Mouse (Mus musculus) embryonic stem cell, embryonic (primary cell): Measurements from ENCODE around the gene Limch1.

Source experiments
- CTCF ChIA-PET, 4 experiments: fragments of 300-600 bp in 2 of 4; fragments of 350-600 bp in 2 of 4; sonication (Branson Sonifier 250); formaldehyde crosslinking; loops; one replicate each; lab custom pipeline; 2022; ENCODE audit warnings: inconsistent platforms in 2 of 4; lab: Charles Lee
- POLR2A ChIA-PET, 4 experiments: fragments of 300-600 bp in 2 of 4; fragments of 350-600 bp in 2 of 4; sonication (Branson Sonifier 250); formaldehyde crosslinking; loops; one replicate each; lab custom pipeline; 2022; ENCODE audit warnings: antibody characterized with exemption in 4 of 4, inconsistent platforms in 1 of 4; lab: Charles Lee

Limch1 gene

GRCm38 (mm10) chr5:67011043-67011870, 265.6 kb downstream of the Limch1 start:
- CTCF ChIA-PET: interaction anchor here in 3 of 4 experiments (0.6 to 1.6 kb wide), 5 partner anchors 15 to 315 kb away, joined by 3 to 5 read pairs (median 3); no protein-coding TSS in a partner anchor
- POLR2A ChIA-PET: interaction anchor here in 2 of 4 experiments (0.6 kb wide), 3 partner anchors 144 to 1875 kb away, joined by 3 to 4 read pairs (median 3); no protein-coding TSS in a partner anchor

GRCm38 (mm10) chr5:67011985-67012384, 266.4 kb downstream of the Limch1 start:
- CTCF ChIA-PET: interaction anchor here in 3 of 4 experiments (0.6 to 1.6 kb wide), 4 partner anchors 20 to 315 kb away, joined by 3 to 5 read pairs (median 4); no protein-coding TSS in a partner anchor
- POLR2A ChIA-PET: interaction anchor here in 2 of 4 experiments (0.6 kb wide), 2 partner anchors 16 to 144 kb away, joined by 3 to 4 read pairs; no protein-coding TSS in a partner anchor

- POLR2A ChIA-PET: interaction anchor here in 1 of 4 experiments (1.0 kb wide), 1 partner anchor 338 kb away, joined by 3 read pairs; the partner anchor contains the start of gene Uchl1
- CTCF ChIA-PET: no interaction called here
Measured at GRCm38 (mm10) chr5:67013926-67014325, 268.3 kb downstream of the Limch1 start.

GRCm38 (mm10) chr5:67016450-67016849, 270.8 kb downstream of the Limch1 start:
- CTCF ChIA-PET: interaction anchor here in 3 of 4 experiments (0.7 to 2.0 kb wide), 3 partner anchors 18 to 317 kb away, joined by 3 to 7 read pairs (median 4); no protein-coding TSS in a partner anchor
- POLR2A ChIA-PET: no interaction called here

- POLR2A ChIA-PET: interaction anchor here in 1 of 4 experiments (0.8 kb wide), 1 partner anchor 119 kb away, joined by 7 read pairs; no protein-coding TSS in a partner anchor
- CTCF ChIA-PET: no interaction called here
Measured at GRCm38 (mm10) chr5:67024459-67025050, 278.9 kb downstream of the Limch1 start.

- POLR2A ChIA-PET: interaction anchor here in 2 of 4 experiments (0.7 to 0.8 kb wide), 2 partner anchors 120 to 352 kb away, joined by 4 to 7 read pairs; no protein-coding TSS in a partner anchor
- CTCF ChIA-PET: interaction anchor here in 1 of 4 experiments (0.7 kb wide), 1 partner anchor 220 kb away, joined by 3 read pairs; no protein-coding TSS in a partner anchor
Measured at GRCm38 (mm10) chr5:67025095-67025494, 279.5 kb downstream of the Limch1 start.

GRCm38 (mm10) chr5:67025581-67025980, 280.0 kb downstream of the Limch1 start:
- POLR2A ChIA-PET: interaction anchor here in 2 of 4 experiments (0.7 to 0.8 kb wide), 2 partner anchors 120 to 351 kb away, joined by 4 to 7 read pairs; no protein-coding TSS in a partner anchor

GRCm38 (mm10) chr5:67028786-67029185, 283.2 kb downstream of the Limch1 start:
- CTCF ChIA-PET: no interaction called here
- POLR2A ChIA-PET: interaction anchor here in 1 of 4 experiments (1.1 kb wide), 1 partner anchor 126 kb away, joined by 4 read pairs; no protein-coding TSS in a partner anchor

More at GRCm38 (mm10) chr5:67025581-67025980, 280.0 kb downstream of the Limch1 start:
- CTCF ChIA-PET: interaction anchor here in 1 of 4 experiments (0.5 to 0.7 kb wide), 2 partner anchors 220 to 321 kb away, joined by 3 read pairs; no protein-coding TSS in a partner anchor

GRCm38 (mm10) chr5:67029946-67030345, 284.3 kb downstream of the Limch1 start:
- ChIA-PET CTCF (no interaction called here), POLR2A (no interaction called here)

- ChIA-PET CTCF (interaction anchor here in 1 of 4 experiments (0.5 to 0.7 kb wide), 2 partner anchors 21 to 306 kb away, joined by 3 read pairs; no protein-coding TSS in a partner anchor), POLR2A (interaction anchor here in 1 of 4 experiments (0.7 kb wide), 1 partner anchor 28 kb away, joined by 3 read pairs; no protein-coding TSS in a partner anchor)
Measured at GRCm38 (mm10) chr5:67032601-67033000, 287.0 kb downstream of the Limch1 start.

GRCm38 (mm10) chr5:67043932-67044331, 298.3 kb downstream of the Limch1 start:
- POLR2A ChIA-PET: interaction anchor here in 1 of 4 experiments (0.7 kb wide), 1 partner anchor 420 kb away, joined by 5 read pairs; no protein-coding TSS in a partner anchor
- CTCF ChIA-PET: interaction anchor here in 1 of 4 experiments (0.6 kb wide), 1 partner anchor 53 kb away, joined by 3 read pairs; no protein-coding TSS in a partner anchor

- ChIA-PET POLR2A (no interaction called here), CTCF (interaction anchor here (0.5 to 2.1 kb wide), 28 partner anchors 9 to 842 kb away, joined by 3 to 12 read pairs (median 4); partner anchors contain the start of gene Phox2b (in 1 of the 4))
Measured at GRCm38 (mm10) chr5:67048003-67048402, 302.4 kb downstream of the Limch1 start.

- POLR2A ChIA-PET: interaction anchor here in 1 of 4 experiments (0.6 kb wide), 1 partner anchor 186 kb away, joined by 5 read pairs; no protein-coding TSS in a partner anchor
- CTCF ChIA-PET: interaction anchor here in 3 of 4 experiments (0.6 to 1.5 kb wide), 9 partner anchors 9 to 354 kb away, joined by 3 to 6 read pairs (median 4); no protein-coding TSS in a partner anchor
Measured at GRCm38 (mm10) chr5:67057803-67058202, 312.2 kb downstream of the Limch1 start.

- POLR2A ChIA-PET: no interaction called here
- CTCF ChIA-PET: no interaction called here
Measured at GRCm38 (mm10) chr5:67060519-67060918, 314.9 kb downstream of the Limch1 start.

GRCm38 (mm10) chr5:67063596-67063995, 318.0 kb downstream of the Limch1 start:
- ChIA-PET CTCF (no interaction called here), POLR2A (interaction anchor here in 1 of 4 experiments (0.7 kb wide), 1 partner anchor 116 kb away, joined by 4 read pairs; no protein-coding TSS in a partner anchor)

GRCm38 (mm10) chr5:67083117-67083516, 337.5 kb downstream of the Limch1 start:
- ChIA-PET POLR2A (interaction anchor here in 2 of 4 experiments (0.7 to 1.2 kb wide), 3 partner anchors 12 to 1611 kb away, joined by 3 to 7 read pairs (median 4); no protein-coding TSS in a partner anchor), CTCF (interaction anchor here in 2 of 4 experiments (0.6 to 1.1 kb wide), 3 partner anchors 35 to 183 kb away, joined by 3 to 6 read pairs (median 3); no protein-coding TSS in a partner anchor)

GRCm38 (mm10) chr5:67090856-67091255, 345.2 kb downstream of the Limch1 start:
- POLR2A ChIA-PET: no interaction called here
- CTCF ChIA-PET: no interaction called here

- ChIA-PET POLR2A (interaction anchor here in 1 of 4 experiments (1.1 kb wide), 1 partner anchor 9 kb away, joined by 3 read pairs; no protein-coding TSS in a partner anchor), CTCF (no interaction called here)
Measured at GRCm38 (mm10) chr5:67091766-67092165, 346.1 kb downstream of the Limch1 start.
